Mouse (Mus musculus): ENCODE data around the gene Slc6a14. TPM values are rescaled to one million over a fixed set of nuclear protein-coding genes. Genes with fewer than 3 reads are reported as not detected.

Gene Slc6a14
- total RNA-seq (2021) (under 1 TPM in 1 of 2 experiments, not detected in 1; 0.23 TPM), polyA plus RNA-seq (2012; rRNA removed) (0.06 and 0.10 TPM in 2 replicates)
- long read RNA-seq, partial matches to known transcripts = 0 of 1 reads
- long read RNA-seq, other reads (novel, unspliced or antisense) = 0 of 1 reads

GRCm38 (mm10) chrX:21714829-21715228 lies at the start of gene Slc6a14:
Gene Slc6a14 (plus strand): TSS chrX:21714896.
- H3K79me2 ChIP-seq (replicated peaks; ENCODE audit: control insufficient read depth, insufficient read depth, low read length) = no peaks in the 10 kb centered on the region
- H3K9ac ChIP-seq (ENCODE audit: low read depth, low read length) = no peak within 1 kb of the TSS
- no peaks in the 10 kb centered on the region for H3K36me3 ChIP-seq (ENCODE audit: control insufficient read depth, insufficient read depth, low read length)
- no peak within 1 kb of the TSS for H3K27ac ChIP-seq
- no peaks in the 10 kb centered on the region for H3K4me1 ChIP-seq (ENCODE audit: control insufficient read depth, insufficient read depth, low read length)
- no peak for TF ChIP-seq EP300 (IDR thresholded peaks at IDR 0.05; ENCODE audit: insufficient read depth, low read depth, low read length)
- no peak for TF ChIP-seq CTCF (IDR thresholded peaks at IDR 0.05)
- TF ChIP-seq POLR2A (IDR thresholded peaks at IDR 0.05; ENCODE audit: insufficient read depth, low read depth, low read length) = no peak
- intact Hi-C loops (cut with DNase I) = no loop called here
- WGBS = 71% methylated on average over 7 of the region's 7 CpGs
- no peak for DNase-seq
- H3K4me3 ChIP-seq = no peak within 1 kb of the TSS
- H3K27me3 ChIP-seq (ENCODE audit: control insufficient read depth, insufficient read depth, low read length) = no peaks in the 10 kb centered on the region

- H3K36me3 ChIP-seq (ENCODE audit: control insufficient read depth, insufficient read depth, low read length) = no peaks in the 10 kb centered on the region
- WGBS = 24% methylated on average over 7 of the region's 7 CpGs
- H3K4me3 ChIP-seq = no peak overlapping the region
- no peak overlapping the region for H3K9ac ChIP-seq (ENCODE audit: low read depth, low read length)
- no peak overlapping the region for H3K27ac ChIP-seq
- TF ChIP-seq EP300 (IDR thresholded peaks at IDR 0.05; ENCODE audit: insufficient read depth, low read depth, low read length) (no peak), CTCF (IDR thresholded peaks at IDR 0.05) (no peak), POLR2A (IDR thresholded peaks at IDR 0.05; ENCODE audit: insufficient read depth, low read depth, low read length) (no peak)
- H3K4me1 ChIP-seq (ENCODE audit: control insufficient read depth, insufficient read depth, low read length) = no peaks in the 10 kb centered on the region
- H3K27me3 ChIP-seq (ENCODE audit: control insufficient read depth, insufficient read depth, low read length) = no peaks in the 10 kb centered on the region
- DNase-seq = peak in 1 of 2 experiments; percentile 1
- no peaks in the 10 kb centered on the region for H3K79me2 ChIP-seq (replicated peaks; ENCODE audit: control insufficient read depth, insufficient read depth, low read length)
- intact Hi-C loops (cut with DNase I) = no loop called here
Observed at GRCm38 (mm10) chrX:21670896-21671295, 43.8 kb upstream of the Slc6a14 start.

GRCm38 (mm10) chrX:21695220-21695619 lies 19.5 kb upstream of the Slc6a14 start:
- H3K79me2 ChIP-seq (replicated peaks; ENCODE audit: control insufficient read depth, insufficient read depth, low read length) = no peaks in the 10 kb centered on the region
- WGBS = 75% methylated on average over 6 of the region's 6 CpGs

GRCm38 (mm10) chrX:21695687-21696086 lies 19.0 kb upstream of the Slc6a14 start:
- Histone ChIP-seq H3K27ac (no peak overlapping the region), H3K27me3 (ENCODE audit: control insufficient read depth, insufficient read depth, low read length) (no peaks in the 10 kb centered on the region), H3K79me2 (replicated peaks; ENCODE audit: control insufficient read depth, insufficient read depth, low read length) (no peaks in the 10 kb centered on the region), H3K36me3 (ENCODE audit: control insufficient read depth, insufficient read depth, low read length) (no peaks in the 10 kb centered on the region), H3K9ac (ENCODE audit: low read depth, low read length) (no peak overlapping the region), H3K4me1 (ENCODE audit: control insufficient read depth, insufficient read depth, low read length) (no peaks in the 10 kb centered on the region), H3K4me3 (no peak overlapping the region)
- intact Hi-C loops (cut with DNase I) = no loop called here
- TF ChIP-seq EP300 (IDR thresholded peaks at IDR 0.05; ENCODE audit: insufficient read depth, low read depth, low read length) = no peak
- no peak for TF ChIP-seq CTCF (IDR thresholded peaks at IDR 0.05)
- TF ChIP-seq POLR2A (IDR thresholded peaks at IDR 0.05; ENCODE audit: insufficient read depth, low read depth, low read length) = no peak
- DNase-seq = no peak
- WGBS = 75% methylated on average over 3 of the region's 3 CpGs

More at GRCm38 (mm10) chrX:21695220-21695619, 19.5 kb upstream of the Slc6a14 start:
- H3K4me3 ChIP-seq = no peak overlapping the region
- H3K27me3 ChIP-seq (ENCODE audit: control insufficient read depth, insufficient read depth, low read length) = no peaks in the 10 kb centered on the region
- DNase-seq = no peak
- intact Hi-C loops (cut with DNase I) = no loop called here
- no peaks in the 10 kb centered on the region for H3K36me3 ChIP-seq (ENCODE audit: control insufficient read depth, insufficient read depth, low read length)
- H3K27ac ChIP-seq = no peak overlapping the region
- no peak overlapping the region for H3K9ac ChIP-seq (ENCODE audit: low read depth, low read length)
- H3K4me1 ChIP-seq (ENCODE audit: control insufficient read depth, insufficient read depth, low read length) = no peaks in the 10 kb centered on the region
- TF ChIP-seq CTCF (IDR thresholded peaks at IDR 0.05) (no peak), POLR2A (IDR thresholded peaks at IDR 0.05; ENCODE audit: insufficient read depth, low read depth, low read length) (no peak), EP300 (IDR thresholded peaks at IDR 0.05; ENCODE audit: insufficient read depth, low read depth, low read length) (no peak)

- no peaks in the 10 kb centered on the region for H3K27me3 ChIP-seq (ENCODE audit: control insufficient read depth, insufficient read depth, low read length)
- H3K36me3 ChIP-seq (ENCODE audit: control insufficient read depth, insufficient read depth, low read length) = no peaks in the 10 kb centered on the region
- no peak overlapping the region for H3K9ac ChIP-seq (ENCODE audit: low read depth, low read length)
- H3K79me2 ChIP-seq (replicated peaks; ENCODE audit: control insufficient read depth, insufficient read depth, low read length) = no peaks in the 10 kb centered on the region
- WGBS = 61% methylated on average over 4 of the region's 4 CpGs
- TF ChIP-seq CTCF (IDR thresholded peaks at IDR 0.05) (no peak), EP300 (IDR thresholded peaks at IDR 0.05; ENCODE audit: insufficient read depth, low read depth, low read length) (no peak), POLR2A (IDR thresholded peaks at IDR 0.05; ENCODE audit: insufficient read depth, low read depth, low read length) (no peak)
- H3K4me3 ChIP-seq = no peak overlapping the region
- H3K4me1 ChIP-seq (ENCODE audit: control insufficient read depth, insufficient read depth, low read length) = no peaks in the 10 kb centered on the region
- no peak for DNase-seq
- H3K27ac ChIP-seq = no peak overlapping the region
- intact Hi-C loops (cut with DNase I) = no loop called here
Observed at GRCm38 (mm10) chrX:21701646-21702045, 13.1 kb upstream of the Slc6a14 start.

GRCm38 (mm10) chrX:21704470-21704869 lies 10.2 kb upstream of the Slc6a14 start:
- Histone ChIP-seq H3K4me1 (ENCODE audit: control insufficient read depth, insufficient read depth, low read length) (no peaks in the 10 kb centered on the region), H3K27ac (no peak overlapping the region), H3K79me2 (replicated peaks; ENCODE audit: control insufficient read depth, insufficient read depth, low read length) (no peaks in the 10 kb centered on the region), H3K4me3 (no peak overlapping the region), H3K27me3 (ENCODE audit: control insufficient read depth, insufficient read depth, low read length) (no peaks in the 10 kb centered on the region), H3K9ac (ENCODE audit: low read depth, low read length) (no peak overlapping the region), H3K36me3 (ENCODE audit: control insufficient read depth, insufficient read depth, low read length) (no peaks in the 10 kb centered on the region)
- intact Hi-C loops (cut with DNase I) = no loop called here
- DNase-seq = no peak
- TF ChIP-seq POLR2A (IDR thresholded peaks at IDR 0.05; ENCODE audit: insufficient read depth, low read depth, low read length) (no peak), CTCF (IDR thresholded peaks at IDR 0.05) (no peak), EP300 (IDR thresholded peaks at IDR 0.05; ENCODE audit: insufficient read depth, low read depth, low read length) (no peak)
- WGBS = 80% methylated on average over 1 of the region's 1 CpGs

All from heart, adult 2 months (tissue).